Mouse (Mus musculus) bone marrow macrophage, adult 2 months (primary cell): Measurements from ENCODE around the gene 9230104L09Rik. TPM values are rescaled to one million over a fixed set of nuclear protein-coding genes. Genes with fewer than 3 reads are reported as not detected.

Experiments
- H3K27ac ChIP-seq: 2 replicates; pipeline ENCODE4 v1.5.1; 2012; ENCODE audit warnings: low read depth, low read length; ENCODE audit not compliant: insufficient read depth
- H3K4me1 ChIP-seq: 2 replicates; pipeline ENCODE4 v1.6.1; 2012; ENCODE audit warnings: low read length; ENCODE audit not compliant: control insufficient read depth, insufficient read depth
- H3K4me3 ChIP-seq: 2 replicates; pipeline ENCODE4 v1.5.1; 2012; ENCODE audit warnings: mild to moderate bottlenecking, low read length, moderate library complexity; ENCODE audit not compliant: insufficient read depth
- CTCF ChIP-seq: IDR thresholded peaks from 2 replicates; pipeline ENCODE4 v1.5.1; 2012; ENCODE audit warnings: low read depth, mild to moderate bottlenecking, low read length, moderate library complexity
- POLR2A ChIP-seq: IDR thresholded peaks from 2 replicates; pipeline ENCODE4 v1.6.1; 2012; ENCODE audit warnings: mild to moderate bottlenecking, low read depth, low read length, borderline replicate concordance
- polyA plus RNA-seq: library from polyadenylated mRNA; stranded (reverse); fragments of >200 nt; gene quantifications from 2 replicates; pipeline ENCODE4 v1.2.4, GENCODE M21; 2012; ENCODE audit not compliant: missing spikeins, insufficient read depth, insufficient read length

Gene 9230104L09Rik
- not detected in 2 replicates for polyA plus RNA-seq

- H3K27ac ChIP-seq = no peak within 1 kb of the TSS
- no peak for TF ChIP-seq POLR2A
- no peak for TF ChIP-seq CTCF
- H3K4me3 ChIP-seq = no peak within 1 kb of the TSS
- H3K4me1 ChIP-seq = peaks cover 26% of the 10 kb centered on the region
Measured at GRCm38 (mm10) chr2:148864966-148865365, at the start of gene 9230104L09Rik. Gene 9230104L09Rik (minus strand): TSS chr2:148865038.

- Histone ChIP-seq H3K4me1 (peaks cover 23% of the 10 kb centered on the region), H3K27ac (no peak overlapping the region), H3K4me3 (no peak overlapping the region)
- no peak for TF ChIP-seq POLR2A
- peak; percentile 100 for TF ChIP-seq CTCF
Measured at GRCm38 (mm10) chr2:148902286-148902685, 37.4 kb upstream of the 9230104L09Rik start.

GRCm38 (mm10) chr2:148900305-148900704 is 35.5 kb upstream of the 9230104L09Rik start:
- Histone ChIP-seq H3K4me3 (no peak overlapping the region), H3K4me1 (peaks cover 23% of the 10 kb centered on the region), H3K27ac (peak overlapping the region; percentile 61)
- TF ChIP-seq POLR2A (no peak), CTCF (no peak)

GRCm38 (mm10) chr2:148896219-148896618 is 31.4 kb upstream of the 9230104L09Rik start:
- no peak overlapping the region for H3K27ac ChIP-seq
- H3K4me1 ChIP-seq = peaks cover 14% of the 10 kb centered on the region
- TF ChIP-seq POLR2A = no peak
- H3K4me3 ChIP-seq = no peak overlapping the region

- Histone ChIP-seq H3K27ac (no peak overlapping the region), H3K4me1 (peaks cover 22% of the 10 kb centered on the region), H3K4me3 (no peak overlapping the region)
- TF ChIP-seq CTCF = no peak
- TF ChIP-seq POLR2A = no peak
Measured at GRCm38 (mm10) chr2:148893107-148893506, 28.3 kb upstream of the 9230104L09Rik start.

GRCm38 (mm10) chr2:148890021-148890851 is 25.4 kb upstream of the 9230104L09Rik start:
- Histone ChIP-seq H3K4me1 (peaks cover 22% of the 10 kb centered on the region), H3K4me3 (no peak overlapping the region), H3K27ac (no peak overlapping the region)
- TF ChIP-seq POLR2A (no peak), CTCF (no peak)

- TF ChIP-seq CTCF (no peak), POLR2A (no peak)
- Histone ChIP-seq H3K4me1 (peaks cover 26% of the 10 kb centered on the region), H3K27ac (peak overlapping the region; percentile 28), H3K4me3 (no peak overlapping the region)
Measured at GRCm38 (mm10) chr2:148889331-148890010, 24.6 kb upstream of the 9230104L09Rik start.

GRCm38 (mm10) chr2:148888872-148889271 is 24.0 kb upstream of the 9230104L09Rik start:
- TF ChIP-seq CTCF (no peak), POLR2A (no peak)
- no peak overlapping the region for H3K4me3 ChIP-seq
- H3K4me1 ChIP-seq = peaks cover 26% of the 10 kb centered on the region
- H3K27ac ChIP-seq = peak overlapping the region; percentile 28

- H3K27ac ChIP-seq = no peak overlapping the region
- TF ChIP-seq POLR2A (no peak), CTCF (no peak)
- H3K4me1 ChIP-seq = peaks cover 17% of the 10 kb centered on the region
- H3K4me3 ChIP-seq = no peak overlapping the region
Measured at GRCm38 (mm10) chr2:148884738-148885137, 19.9 kb upstream of the 9230104L09Rik start.

- Histone ChIP-seq H3K4me3 (no peak overlapping the region), H3K27ac (no peak overlapping the region)
Measured at GRCm38 (mm10) chr2:148879199-148879598, 14.4 kb upstream of the 9230104L09Rik start.

More at GRCm38 (mm10) chr2:148879199-148879598, 14.4 kb upstream of the 9230104L09Rik start:
- TF ChIP-seq POLR2A = no peak
- TF ChIP-seq CTCF = no peak
- peaks cover 31% of the 10 kb centered on the region for H3K4me1 ChIP-seq
